Mouse (Mus musculus) testis, postnatal 14 days (tissue): ENCODE measurements around the gene Dab2.

Experiments
- DNase-seq: peaks from one replicate; pipeline ENCODE4 v3.0.0; 2021; ENCODE audit warnings: low spot score

Gene Dab2

DNA sequence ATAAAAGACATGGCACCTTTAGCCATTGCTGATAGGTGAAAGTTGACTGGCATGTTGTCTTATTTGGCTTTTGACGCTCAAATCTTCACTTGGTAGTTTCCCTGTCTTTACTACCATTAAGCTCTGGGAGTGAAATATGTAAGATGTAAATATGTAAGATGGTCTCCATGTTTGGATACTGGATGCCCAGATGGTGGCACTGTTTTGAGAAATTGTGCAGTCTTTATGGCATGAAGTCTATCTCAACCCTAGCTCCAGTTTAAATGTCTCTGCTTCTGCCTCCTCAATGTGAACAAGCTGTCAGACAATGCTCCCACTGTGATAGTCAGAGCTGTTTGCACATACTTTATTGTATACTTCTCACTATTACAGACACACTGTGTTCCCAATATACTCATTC, 169.3 kb downstream of the Dab2 start:
- no peak for DNase-seq

DNA sequence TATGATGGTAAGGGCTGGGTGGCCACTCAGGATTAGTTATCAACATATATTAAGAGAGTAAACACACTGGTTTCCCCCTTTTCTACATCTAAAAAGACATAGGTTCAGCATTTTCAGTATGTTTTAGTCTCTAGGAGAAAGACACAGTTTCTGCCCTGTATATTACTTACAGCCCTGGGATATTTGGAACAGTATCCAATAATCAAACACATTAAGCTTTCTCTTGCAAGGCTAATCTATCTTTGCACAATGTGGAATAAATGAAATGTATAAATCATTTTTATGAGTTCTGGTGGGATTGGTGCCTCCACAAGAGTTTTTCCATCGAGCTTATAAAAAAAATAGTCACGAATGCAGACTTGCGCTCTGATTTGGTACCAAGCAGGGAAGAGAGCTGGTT, 169.8 kb downstream of the Dab2 start:
- no peak for DNase-seq

DNA sequence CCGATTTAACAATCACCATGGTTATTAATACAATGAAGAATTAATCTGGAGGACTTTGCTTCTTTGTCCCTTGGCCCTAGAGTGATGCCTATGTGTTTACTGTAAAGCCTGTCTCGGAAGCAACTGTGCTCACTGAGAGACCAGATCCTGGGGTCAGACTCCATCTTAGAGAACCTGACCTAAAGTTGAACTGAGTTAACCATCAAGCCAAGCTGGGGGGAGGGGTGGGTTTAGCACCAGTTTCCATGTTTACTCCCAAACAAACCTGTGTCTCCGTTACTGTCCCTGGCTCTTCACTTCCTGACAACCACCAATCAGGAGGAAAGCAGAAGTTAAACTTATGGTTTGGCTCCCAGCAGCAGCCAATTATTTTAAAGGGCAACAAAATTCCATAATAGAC, 184.0 kb downstream of the Dab2 start:
- no peak for DNase-seq
